Mouse (Mus musculus) cerebellum, postnatal 4 days (tissue): ENCODE data around the gene Ap3s2.

Experiments used
- DNase-seq, 2 experiments: peaks; one replicate each; pipeline ENCODE4 v3.0.0; 2022; ENCODE audit warnings: low spot score in 2 of 2, mixed read lengths in 1 of 2

Ap3s2 gene

DNA sequence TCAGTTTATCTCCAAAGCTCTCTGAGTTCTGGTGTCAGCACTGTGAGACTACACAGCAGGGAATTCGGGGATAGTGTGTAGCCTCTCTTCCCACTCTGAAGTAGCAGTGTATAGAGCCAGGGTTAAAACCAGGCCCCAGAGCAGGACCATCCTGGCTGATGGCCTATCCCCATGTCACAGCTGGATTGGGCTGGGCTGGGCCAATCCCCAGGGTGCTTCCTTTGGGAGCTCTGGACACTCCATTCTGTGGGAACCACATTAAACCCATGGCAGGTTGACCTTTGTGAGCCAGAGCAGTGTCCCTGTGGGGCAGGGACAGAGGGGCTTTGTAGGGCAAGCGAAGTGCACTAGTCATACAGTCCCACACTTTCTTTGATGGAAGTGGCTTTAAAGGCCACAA, 74.1 kb downstream of the Ap3s2 start:
- no peak for DNase-seq

DNA sequence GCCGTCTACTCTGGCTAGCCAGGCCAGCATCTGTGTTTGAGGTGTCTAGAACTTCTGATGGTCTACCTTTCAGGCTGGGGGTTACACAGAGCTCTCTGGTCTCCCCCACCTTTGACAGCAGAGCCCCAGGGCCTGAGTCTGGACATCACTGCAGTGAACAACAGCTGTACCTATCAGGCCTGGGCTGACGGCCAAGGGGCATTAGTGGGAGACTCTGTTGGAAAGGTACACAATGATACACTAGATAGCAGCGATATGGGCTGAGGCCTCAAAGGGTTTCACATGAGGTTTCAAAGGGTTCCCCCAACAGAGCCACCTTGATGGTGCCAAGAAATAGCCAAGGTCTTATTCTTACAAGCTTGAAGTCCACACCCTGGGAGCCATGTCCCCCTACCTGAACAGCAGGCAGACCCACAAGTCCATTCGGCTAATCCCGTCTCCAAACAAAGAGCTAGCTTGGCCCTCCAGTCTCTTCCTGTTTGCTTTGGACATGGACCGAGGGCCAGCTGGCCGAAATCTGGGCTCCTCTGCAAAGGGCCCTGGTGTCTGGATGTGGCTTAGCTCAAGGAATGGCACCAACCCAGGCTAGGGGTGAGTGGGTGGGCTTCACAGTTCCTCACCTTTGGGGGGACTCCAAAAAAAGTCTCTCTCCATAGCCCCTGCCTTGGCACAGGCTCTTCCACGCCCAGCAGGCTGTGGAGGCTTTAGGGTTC, 76.2 kb downstream of the Ap3s2 start:
- DNase-seq, result no peak

DNA sequence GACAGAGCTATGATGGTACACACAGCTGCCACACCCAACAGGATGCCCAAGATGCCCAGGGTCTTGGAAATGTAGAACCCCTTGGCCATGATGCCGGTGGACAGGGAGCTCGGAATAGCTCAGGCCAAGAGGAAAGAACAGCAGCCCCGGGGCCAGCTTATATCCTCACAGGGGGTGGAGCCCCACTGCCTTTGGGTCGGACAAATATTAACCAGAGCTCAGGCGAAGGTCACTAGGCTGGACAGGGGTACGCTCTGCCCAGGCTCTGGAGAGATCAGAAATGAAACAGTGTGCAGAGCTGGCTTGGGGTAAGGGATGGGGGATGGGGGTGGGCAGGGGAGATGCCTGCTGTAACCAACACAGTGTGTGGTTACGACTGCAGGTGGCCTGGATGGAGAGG, 78.3 kb downstream of the Ap3s2 start:
- DNase-seq, result no peak

DNA sequence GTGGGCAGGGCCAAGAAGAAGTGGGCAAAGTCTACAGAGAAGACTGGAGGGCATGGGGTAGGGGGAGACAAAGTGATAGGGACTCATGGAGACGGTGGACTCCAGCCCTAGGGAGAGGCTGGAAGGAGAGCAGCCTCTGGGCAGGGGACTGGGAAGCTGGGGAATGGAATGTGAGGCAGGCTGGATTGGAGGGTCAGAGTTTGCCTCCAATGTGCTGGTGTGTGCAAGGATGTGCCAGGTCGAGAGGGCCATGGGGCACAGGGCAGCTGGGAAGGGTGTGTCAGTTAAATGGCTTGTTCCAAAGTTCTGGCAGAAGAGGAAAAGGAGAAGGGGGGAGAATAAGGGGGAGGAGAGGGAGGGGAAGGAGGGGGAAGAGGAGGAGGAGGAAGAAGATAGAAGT, 83.2 kb downstream of the Ap3s2 start:
- DNase-seq, result no peak

DNA sequence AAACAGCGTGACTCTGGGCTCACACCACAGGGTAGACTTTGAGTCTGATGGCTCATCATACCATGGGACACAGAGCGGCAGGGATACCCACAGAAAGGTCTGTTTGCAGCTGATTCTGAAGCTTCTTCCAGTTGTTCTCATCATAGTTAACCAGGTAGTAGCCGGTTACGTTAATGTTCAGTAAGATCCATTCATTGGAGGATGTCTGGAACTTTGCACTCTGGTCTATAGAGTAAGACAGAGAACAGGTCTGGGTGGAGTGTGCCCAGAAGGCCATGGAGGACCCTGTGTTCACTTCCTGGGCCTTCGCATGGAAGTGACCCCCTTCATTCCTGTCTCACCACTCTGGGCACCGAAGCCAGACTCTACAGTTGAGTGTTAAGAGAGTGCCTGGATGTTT, 85.3 kb downstream of the Ap3s2 start:
- no peak for DNase-seq

DNA sequence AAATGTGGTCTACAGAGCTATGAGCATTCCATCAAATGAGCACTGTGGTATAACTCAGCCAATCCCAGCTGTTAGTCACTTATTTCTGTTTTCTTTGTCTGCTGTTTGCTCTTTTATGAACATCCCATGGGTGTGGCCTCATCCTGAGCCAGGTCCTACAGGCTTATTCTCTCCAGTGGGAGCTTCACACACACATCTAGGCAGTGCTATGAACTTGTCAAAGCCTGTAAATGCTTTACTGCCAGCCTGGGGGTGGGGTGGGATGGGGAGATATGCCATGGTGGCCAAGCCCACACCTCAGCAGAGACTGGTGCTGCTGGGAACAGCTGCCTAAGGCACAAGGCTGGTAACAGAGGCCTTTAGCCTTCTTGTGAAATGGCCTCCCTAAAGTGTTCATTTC, 87.5 kb downstream of the Ap3s2 start:
- no peak for DNase-seq

DNA sequence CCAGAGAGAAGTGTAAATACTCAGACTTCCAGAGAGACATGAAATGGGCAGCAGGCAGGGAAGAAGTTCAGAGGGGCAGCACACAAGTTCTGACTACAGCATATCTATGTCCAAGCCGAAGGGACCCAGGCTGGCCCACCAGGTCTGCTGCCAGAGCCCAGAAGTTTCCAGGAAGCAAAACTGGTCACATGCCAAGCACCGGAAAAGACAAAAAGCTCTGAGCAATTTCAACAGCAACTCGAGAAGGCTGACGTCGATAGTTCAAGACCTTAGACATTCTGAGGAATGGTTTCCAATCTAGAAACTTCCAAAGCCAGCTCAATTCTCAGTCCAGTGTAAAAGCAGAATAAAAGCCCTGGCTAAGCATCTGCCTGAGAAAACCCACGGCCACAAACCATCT, 88.9 kb downstream of the Ap3s2 start:
- no peak for DNase-seq

DNA sequence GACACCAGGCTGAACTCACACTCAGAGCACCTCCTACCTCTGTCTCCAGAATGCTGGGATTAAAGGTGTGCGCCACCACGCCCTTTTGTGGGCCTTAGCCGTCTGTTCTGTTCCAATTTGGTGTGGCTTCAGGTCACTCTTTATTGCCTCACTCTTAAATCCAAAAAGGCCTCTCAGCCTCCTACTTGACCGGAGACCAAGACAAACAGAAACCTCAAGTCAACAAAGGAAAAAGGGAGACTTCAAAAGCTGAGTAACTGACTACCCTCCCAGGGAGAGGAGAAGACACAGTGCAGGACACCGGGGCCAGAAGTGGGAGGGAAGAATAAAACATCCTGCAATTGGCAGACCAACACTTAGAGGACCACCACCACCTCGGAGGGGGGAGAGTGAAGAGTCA, 89.3 kb downstream of the Ap3s2 start:
- DNase-seq, result no peak

DNA sequence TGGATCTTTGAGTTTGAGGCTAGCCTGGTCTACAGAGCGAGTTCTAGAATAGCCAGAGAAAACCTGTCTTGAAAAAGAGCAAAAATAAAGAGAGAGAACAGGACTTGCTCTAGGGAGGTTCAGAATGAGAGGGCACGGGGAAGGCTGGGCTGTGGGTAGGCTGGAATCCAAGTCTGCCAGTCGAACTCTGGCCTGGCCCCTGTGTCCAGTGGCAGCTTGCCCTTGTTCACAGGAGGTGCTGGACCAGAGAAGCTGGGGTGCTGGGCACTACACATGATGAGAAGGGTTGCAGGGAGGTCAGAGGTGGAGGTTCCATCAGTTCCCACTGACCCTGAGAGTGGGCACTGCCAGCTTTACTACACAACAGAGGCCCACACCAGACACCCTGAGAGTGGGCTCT, 92.1 kb downstream of the Ap3s2 start:
- no peak for DNase-seq
